Mouse (Mus musculus) hematopoietic stem cell, adult 5-6 weeks (primary cell): ENCODE results near the gene Plac8. TPM values are rescaled to one million over a fixed set of nuclear protein-coding genes. Genes with fewer than 3 reads are reported as not detected.

Experiments used
- ATAC-seq, 2 experiments: fragments of 125-278 bp in 1 of 2; replicated peaks in 1 of 2; 2 replicates each; pipeline ENCODE4 v1.8.0; 2016 to 2017; ENCODE audit warnings: inconsistent platforms in 2 of 2, mild to moderate bottlenecking in 2 of 2, moderate number of reproducible peaks in 2 of 2, low read depth in 1 of 2, moderate TSS enrichment in 1 of 2; ENCODE audit not compliant: low FRiP score in 2 of 2, poor library complexity in 2 of 2, severe bottlenecking in 2 of 2, insufficient read depth in 1 of 2, low TSS enrichment in 1 of 2
- total RNA-seq: library from RNA; stranded (forward); fragments of 172-1452, 232-1000 nt; gene quantifications from 2 replicates; pipeline ENCODE4 v1.2.3, GENCODE M21; 2017

Gene Plac8
- 739 and 944 TPM in 2 replicates for total RNA-seq

- ATAC-seq, result peak; percentile 57 to 72
Observed at GRCm38 (mm10) chr5:100572069-100572468, at the start of gene Plac8. Plac8 (minus strand) TSS chr5:100572245.

- ATAC-seq, result no peak
Observed at GRCm38 (mm10) chr5:100620952-100621351, 48.9 kb upstream of the Plac8 start.

GRCm38 (mm10) chr5:100619586-100620275 lies 47.7 kb upstream of the Plac8 start:
- ATAC-seq, result no peak

GRCm38 (mm10) chr5:100613896-100614768 lies 42.1 kb upstream of the Plac8 start:
- peak; percentile 37 to 64; a peak in 3 of 4 replicates for ATAC-seq

DNA sequence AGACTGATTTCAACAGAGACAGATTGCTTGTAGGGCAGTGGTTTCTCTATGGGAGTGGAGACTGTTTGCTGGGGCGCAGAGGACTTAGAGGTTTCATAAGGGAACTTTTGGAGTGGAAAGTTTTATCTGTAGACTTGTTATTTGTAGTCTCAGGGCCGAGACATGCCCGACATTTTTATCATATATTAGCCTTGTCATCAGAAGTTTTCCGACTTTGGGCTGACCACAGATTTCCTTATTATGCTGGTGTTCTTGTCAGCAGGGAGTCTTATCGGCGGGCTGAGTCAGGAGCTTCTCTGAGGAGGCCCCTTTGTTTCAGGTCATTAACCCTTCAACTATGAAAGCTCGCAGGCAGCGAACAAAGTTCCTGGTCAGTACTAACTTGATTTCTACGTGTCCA lies 35.8 kb upstream of the Plac8 start:
- no peak for ATAC-seq

DNA sequence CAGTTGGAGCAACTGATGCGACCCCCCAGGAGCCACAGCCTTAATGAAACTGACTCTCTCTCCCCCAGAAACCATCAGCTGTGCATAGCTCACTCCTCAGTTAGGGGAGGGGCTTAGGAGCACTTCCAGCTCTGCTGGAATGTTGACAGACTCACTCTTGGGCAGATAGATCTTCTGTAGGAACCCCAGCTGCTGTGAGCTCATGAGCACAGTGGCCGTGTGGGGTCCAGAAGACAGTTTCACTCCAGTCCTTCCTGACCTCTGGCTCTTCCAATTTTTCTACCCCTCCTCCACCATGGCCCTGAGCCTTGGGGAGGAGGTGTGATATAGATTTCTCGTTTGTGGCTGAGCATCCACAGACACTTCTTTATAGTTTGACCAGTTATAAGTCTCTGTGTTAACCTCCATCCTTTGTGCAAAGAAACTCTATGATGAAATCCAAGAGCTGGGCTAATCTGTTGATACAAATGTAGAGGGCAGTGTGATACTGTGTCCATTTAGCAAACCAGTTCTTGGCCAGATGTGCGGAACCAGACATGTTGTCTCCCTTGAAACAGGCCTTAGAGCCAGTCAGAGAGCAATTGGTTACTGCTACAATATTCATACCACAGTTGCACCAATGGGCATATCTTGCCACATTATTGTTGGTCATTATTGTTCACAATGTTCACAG lies 35.2 kb upstream of the Plac8 start:
- no peak for ATAC-seq

GRCm38 (mm10) chr5:100605828-100606229 lies 33.8 kb upstream of the Plac8 start:
- no peak for ATAC-seq

- ATAC-seq, result no peak; a peak in 1 of 4 replicates
Observed at GRCm38 (mm10) chr5:100604061-100604460, 32.0 kb upstream of the Plac8 start.

- ATAC-seq, result peak; percentile 61 to 64; a peak in 3 of 4 replicates
Observed at GRCm38 (mm10) chr5:100601864-100602263, 29.8 kb upstream of the Plac8 start.

DNA sequence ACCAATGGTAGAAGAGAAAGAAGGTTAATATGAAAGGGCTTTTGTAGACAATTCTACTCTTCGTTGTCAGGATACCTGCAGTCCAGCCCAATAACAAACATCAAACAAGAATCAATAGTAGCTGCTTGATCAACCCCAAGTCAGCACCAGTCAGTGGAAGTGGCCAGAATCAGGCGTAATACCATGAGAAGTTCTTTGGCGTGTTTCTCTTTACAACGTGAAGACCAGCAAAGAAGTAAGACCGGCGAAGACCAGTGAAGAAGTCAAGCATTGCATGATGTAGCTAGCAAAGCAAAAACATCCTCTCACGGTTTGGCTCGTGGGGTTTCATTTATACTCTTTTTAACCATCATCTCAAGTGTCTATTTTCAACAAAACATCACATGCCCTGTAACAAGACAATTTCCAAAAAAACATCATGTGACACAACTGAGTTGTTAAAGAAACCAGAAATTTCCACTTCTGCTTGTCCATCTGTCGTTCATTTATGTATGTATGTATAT lies 27.0 kb upstream of the Plac8 start:
- no peak for ATAC-seq

- ATAC-seq, result peak in 1 of 2 experiments; percentile 60; a peak in 1 of 4 replicates
Observed at GRCm38 (mm10) chr5:100597886-100598485, 25.9 kb upstream of the Plac8 start.

DNA sequence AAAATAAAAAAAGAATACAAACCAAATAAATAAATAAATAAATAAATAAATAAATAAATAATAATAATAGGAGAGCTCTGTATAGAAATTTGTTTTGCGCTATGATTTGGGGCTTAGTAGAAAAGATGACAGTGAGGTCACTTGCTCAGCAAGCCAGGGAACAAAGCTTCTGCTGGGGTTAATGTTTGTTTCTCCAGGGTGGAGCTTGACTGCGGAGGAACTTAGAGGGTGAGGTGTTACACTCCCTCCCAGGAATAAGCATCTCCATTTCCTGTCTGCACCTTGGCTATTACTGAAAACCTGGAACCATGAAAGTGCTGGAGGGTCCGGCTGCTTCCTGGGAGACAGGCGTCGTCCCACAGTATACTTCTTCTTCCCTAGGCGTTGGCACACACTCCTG lies 24.0 kb upstream of the Plac8 start:
- ATAC-seq, result no peak

GRCm38 (mm10) chr5:100594803-100595467 lies 22.9 kb upstream of the Plac8 start:
- ATAC-seq, result no peak

DNA sequence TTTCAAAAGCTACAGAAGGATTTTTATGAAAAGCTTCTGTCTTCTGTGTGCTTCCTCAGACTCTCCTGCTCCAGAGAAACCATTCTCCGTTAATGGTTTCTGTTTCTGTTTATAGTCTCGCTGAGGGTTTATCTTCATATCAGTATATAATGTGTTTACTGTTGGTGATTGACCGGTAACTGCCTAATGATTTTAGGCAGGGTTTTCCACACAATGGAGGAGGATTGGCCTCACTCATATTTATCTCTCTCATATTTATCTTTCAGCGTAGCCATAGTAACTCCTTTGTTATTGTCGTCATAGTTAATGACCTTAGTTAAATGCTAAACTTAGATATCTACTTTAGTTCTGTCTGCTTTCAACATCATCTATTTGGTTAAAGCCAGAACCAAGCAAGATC lies 18.5 kb upstream of the Plac8 start:
- peak in 1 of 2 experiments; percentile 37; a peak in 2 of 4 replicates for ATAC-seq

- ATAC-seq, result no peak
Observed at GRCm38 (mm10) chr5:100587626-100588025, 15.6 kb upstream of the Plac8 start.

DNA sequence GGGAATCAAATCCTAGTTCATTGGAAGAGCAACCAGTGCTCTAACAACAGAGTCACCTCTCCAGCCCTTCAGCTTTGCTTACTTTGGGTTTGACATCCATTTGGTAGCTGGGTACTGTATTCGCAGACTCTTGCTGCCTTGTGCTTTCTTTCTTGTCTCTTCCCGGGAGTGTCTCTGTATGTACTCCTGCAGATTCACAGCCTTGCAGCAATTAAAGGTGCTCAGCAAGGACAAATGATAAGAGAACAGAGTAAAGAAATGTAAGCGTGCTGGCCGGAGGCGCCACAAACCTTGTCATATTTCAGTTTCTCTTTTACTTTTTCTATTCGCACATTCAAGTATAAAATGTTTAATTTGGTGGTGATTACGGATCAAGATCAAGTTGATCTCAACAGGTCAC lies 15.1 kb upstream of the Plac8 start:
- no peak for ATAC-seq

DNA sequence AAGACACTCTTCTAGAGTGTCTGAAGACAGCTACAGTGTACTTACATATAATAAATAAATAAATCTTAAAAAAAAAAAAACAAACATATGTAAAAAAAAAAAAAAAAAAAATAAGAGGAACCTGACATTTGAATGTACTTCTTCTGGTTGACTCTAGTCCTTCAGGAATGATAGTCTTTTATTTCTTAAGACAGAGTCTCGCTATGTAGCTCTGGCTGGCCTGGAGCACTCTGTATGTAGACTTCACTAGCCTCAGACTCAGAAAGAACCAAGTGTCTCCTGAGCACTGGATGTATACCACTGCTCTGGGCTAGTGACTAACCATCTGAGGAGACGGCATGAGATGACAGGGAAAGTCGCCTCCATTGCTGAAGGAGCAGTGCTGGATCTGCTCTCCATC lies 13.6 kb upstream of the Plac8 start:
- no peak for ATAC-seq
